Mouse (Mus musculus) kidney, postnatal 0 days (tissue): ENCODE data around the gene Gramd1b. TPM values are rescaled to one million over a fixed set of nuclear protein-coding genes. Genes with fewer than 3 reads are reported as not detected.
A peak's percentile ranks its signal among the peaks of the same experiment; 100 is the strongest.

Source experiments
- ATAC-seq: fragments of 200-750 bp; cut with Nextera tagmentation; replicated peaks from 2 replicates; pipeline ENCODE4 v1.8.0; 2017; ENCODE audit warnings: low read depth, moderate number of reproducible peaks, moderate TSS enrichment, moderate library complexity; ENCODE audit not compliant: low FRiP score
- DNase-seq: peaks from one replicate; pipeline ENCODE4 v3.0.0-alpha.2; 2016; ENCODE audit warnings: low spot score
- H3K27ac ChIP-seq: fragments of 300-500 bp; sonication (generic); 2 replicates; pipeline ENCODE4 v1.5.1; 2014; ENCODE audit warnings: mild to moderate bottlenecking
- H3K27me3 ChIP-seq: fragments of 300-500 bp; sonication (generic); 2 replicates; pipeline ENCODE4 v1.6.1; 2014; ENCODE audit warnings: low read length, mixed read lengths; ENCODE audit not compliant: insufficient read depth
- H3K36me3 ChIP-seq: fragments of 300-500 bp; sonication (generic); 2 replicates; pipeline ENCODE4 v1.6.1; 2014; ENCODE audit warnings: low read length, mixed read lengths; ENCODE audit not compliant: insufficient read depth
- H3K4me1 ChIP-seq: fragments of 300-500 bp; sonication (generic); replicated peaks from 2 replicates; pipeline ENCODE4 v1.6.1; 2014; ENCODE audit warnings: antibody characterized with exemption, low read length, mixed read lengths; ENCODE audit not compliant: insufficient read depth
- H3K4me2 ChIP-seq: fragments of 300-500 bp; sonication (generic); 2 replicates; pipeline ENCODE4 v1.6.1; 2014; ENCODE audit warnings: mild to moderate bottlenecking, low read length, moderate library complexity, mixed read lengths
- H3K4me3 ChIP-seq: fragments of 300-500 bp; sonication (generic); replicated peaks from 2 replicates; pipeline ENCODE4 v1.5.1; 2014; ENCODE audit warnings: low read depth, low read length
- H3K9ac ChIP-seq: fragments of 300-500 bp; sonication (generic); 2 replicates; pipeline ENCODE4 v1.6.1; 2014; ENCODE audit warnings: low read depth, low read length
- H3K9me3 ChIP-seq: fragments of 300-500 bp; sonication (generic); replicated peaks from 2 replicates; pipeline ENCODE4 v1.6.1; 2016; ENCODE audit warnings: low read length, inconsistent platforms, mixed read lengths
- CTCF ChIP-seq: IDR thresholded peaks from 2 replicates; pipeline ENCODE4 v1.5.1; 2016; ENCODE audit warnings: antibody characterized with exemption, low read depth, mild to moderate bottlenecking, moderate library complexity
- WGBS: fragments of 180-500 bp; shearing (Covaris S2); extraction: QIAGEN DNeasy Blood & Tissue Kit; methylation state at CpG from one replicate; pipeline ENCODE4 v1.1.7; 2014; 5-methylcytosine and 5-hydroxymethylcytosine counted together
- polyA plus RNA-seq: library from polyadenylated mRNA; unstranded; fragments of >200 nt; fragmentation: Nextera tagmentation; extraction: Ambion mirVana; gene quantifications from 2 replicates; pipeline ENCODE4 v1.2.1, GENCODE M21; 2015

The Gramd1b gene
- polyA plus RNA-seq, 1 experiment from 2014 or later, result 9.0 TPM

DNA sequence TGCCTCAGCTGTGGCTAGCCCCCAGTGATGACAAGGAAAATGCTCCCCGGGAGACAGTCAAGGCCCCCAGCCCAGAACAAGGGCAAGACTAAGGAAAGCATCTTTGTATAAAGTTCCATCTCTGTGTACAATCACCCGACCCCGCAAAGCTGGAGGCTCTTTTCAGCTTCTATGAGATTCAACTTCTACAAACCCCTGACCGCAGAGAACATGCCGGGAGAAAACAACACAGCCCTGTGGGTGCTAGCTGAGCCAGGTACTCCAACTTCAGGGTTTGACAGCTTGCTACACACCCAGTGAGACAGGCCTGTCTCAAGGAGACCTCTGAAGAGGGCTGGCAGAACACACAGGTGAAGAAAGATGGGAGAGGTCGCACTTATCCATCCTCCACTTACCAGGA, 155.7 kb downstream of the Gramd1b start:
- no peaks in the 10 kb centered on the region for H3K4me1 ChIP-seq
- H3K27ac ChIP-seq, result no peak overlapping the region
- 75% methylated on average over 6 of the region's 6 CpGs for WGBS
- no peak for DNase-seq
- no peak overlapping the region for H3K4me3 ChIP-seq
- peak overlapping the region; percentile 43; the same call in 1 of the 2 replicates for H3K4me2 ChIP-seq
- H3K9me3 ChIP-seq, result no peaks in the 10 kb centered on the region
- H3K27me3 ChIP-seq, result no peaks in the 10 kb centered on the region
- H3K9ac ChIP-seq, result no peak overlapping the region
- no peak for ATAC-seq
- no peaks in the 10 kb centered on the region for H3K36me3 ChIP-seq
- TF ChIP-seq CTCF, result no peak

GRCm38 (mm10) chr9:40374992-40375391, 156.2 kb downstream of the Gramd1b start:
- WGBS, result 47% methylated on average over 4 of the region's 5 CpGs

GRCm38 (mm10) chr9:40374533-40374971, 156.6 kb downstream of the Gramd1b start:
- DNase-seq, result no peak
- no peaks in the 10 kb centered on the region for H3K9me3 ChIP-seq
- H3K4me1 ChIP-seq, result no peaks in the 10 kb centered on the region
- H3K4me3 ChIP-seq, result no peak overlapping the region
- H3K9ac ChIP-seq, result no peak overlapping the region
- H3K27me3 ChIP-seq, result no peaks in the 10 kb centered on the region
- H3K4me2 ChIP-seq, result no peak overlapping the region
- H3K27ac ChIP-seq, result no peak overlapping the region
- no peak for TF ChIP-seq CTCF
- H3K36me3 ChIP-seq, result no peaks in the 10 kb centered on the region
- ATAC-seq, result no peak
- 58% methylated on average over 6 of the region's 6 CpGs for WGBS

More at GRCm38 (mm10) chr9:40374992-40375391, 156.2 kb downstream of the Gramd1b start:
- no peak overlapping the region for H3K27ac ChIP-seq
- H3K4me1 ChIP-seq, result no peaks in the 10 kb centered on the region
- no peak overlapping the region for H3K4me2 ChIP-seq
- no peak overlapping the region for H3K4me3 ChIP-seq
- DNase-seq (no peak), ATAC-seq (no peak)
- no peaks in the 10 kb centered on the region for H3K9me3 ChIP-seq
- H3K36me3 ChIP-seq, result no peaks in the 10 kb centered on the region
- H3K27me3 ChIP-seq, result no peaks in the 10 kb centered on the region
- no peak for TF ChIP-seq CTCF
- H3K9ac ChIP-seq, result no peak overlapping the region

DNA sequence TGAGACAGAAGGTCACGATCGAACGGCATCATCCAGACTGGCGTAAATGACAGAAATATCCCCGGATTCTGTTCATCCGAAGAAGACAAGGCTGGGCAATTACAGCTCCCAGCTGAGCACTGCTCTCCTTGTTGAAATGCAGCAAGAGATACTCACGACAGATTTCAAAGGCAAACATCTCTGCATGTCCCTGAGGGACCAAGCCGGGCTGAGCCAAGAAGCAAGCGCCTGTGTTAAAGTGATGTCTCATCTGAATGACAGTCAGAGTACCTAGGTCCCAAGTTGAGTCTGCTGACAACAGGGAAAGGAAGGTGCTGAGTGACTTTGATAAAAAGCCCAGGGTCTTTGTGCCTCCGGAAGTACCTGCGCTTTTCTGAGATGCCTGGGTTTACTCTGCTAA, 157.1 kb downstream of the Gramd1b start:
- H3K9ac ChIP-seq, result no peak overlapping the region
- no peaks in the 10 kb centered on the region for H3K27me3 ChIP-seq
- ATAC-seq, result no peak

DNA sequence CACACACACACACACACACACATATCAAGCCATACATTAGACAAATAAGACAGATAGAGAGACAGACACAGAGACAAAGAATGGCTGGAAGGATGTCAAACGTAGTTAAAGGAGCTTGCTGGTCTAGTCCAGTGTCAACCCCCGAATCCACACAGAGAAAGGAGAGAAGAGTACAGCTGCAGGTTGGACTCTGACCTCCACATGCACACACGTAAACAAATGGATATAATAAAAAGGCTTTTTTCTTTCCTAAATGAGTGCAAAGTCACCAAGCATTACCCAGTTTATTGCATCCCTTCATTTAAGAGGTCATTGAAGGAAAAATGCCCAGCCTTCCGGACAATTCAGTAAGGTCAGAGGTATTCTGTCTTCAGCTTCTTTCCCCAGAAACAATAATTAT, 161.0 kb downstream of the Gramd1b start:
- ATAC-seq, result no peak
- 47% methylated on average over 4 of the region's 4 CpGs for WGBS

More for the DNA sequence above, 157.1 kb downstream of the Gramd1b start:
- Histone ChIP-seq H3K9me3 (no peaks in the 10 kb centered on the region), H3K4me3 (no peak overlapping the region), H3K4me1 (no peaks in the 10 kb centered on the region), H3K27ac (no peak overlapping the region), H3K4me2 (no peak overlapping the region), H3K36me3 (no peaks in the 10 kb centered on the region)
- no peak for TF ChIP-seq CTCF
- no peak for DNase-seq
- 83% methylated on average over 11 of the region's 11 CpGs for WGBS

GRCm38 (mm10) chr9:40366795-40367194, 164.4 kb downstream of the Gramd1b start:
- no peaks in the 10 kb centered on the region for H3K9me3 ChIP-seq
- H3K9ac ChIP-seq, result no peak overlapping the region
- DNase-seq (no peak), ATAC-seq (no peak)
- no peak overlapping the region for H3K4me3 ChIP-seq
- H3K4me1 ChIP-seq, result no peaks in the 10 kb centered on the region
- no peak overlapping the region for H3K27ac ChIP-seq
- H3K4me2 ChIP-seq, result no peak overlapping the region
- H3K36me3 ChIP-seq, result no peaks in the 10 kb centered on the region
- WGBS, result 88% methylated on average over 8 of the region's 8 CpGs
- H3K27me3 ChIP-seq, result no peaks in the 10 kb centered on the region
- TF ChIP-seq CTCF, result no peak

More for the DNA sequence above, 161.0 kb downstream of the Gramd1b start:
- Histone ChIP-seq H3K36me3 (no peaks in the 10 kb centered on the region), H3K27ac (no peak overlapping the region), H3K9me3 (no peaks in the 10 kb centered on the region), H3K4me1 (no peaks in the 10 kb centered on the region), H3K4me3 (no peak overlapping the region), H3K9ac (no peak overlapping the region), H3K4me2 (no peak overlapping the region), H3K27me3 (no peaks in the 10 kb centered on the region)
- TF ChIP-seq CTCF, result no peak
- DNase-seq, result no peak

DNA sequence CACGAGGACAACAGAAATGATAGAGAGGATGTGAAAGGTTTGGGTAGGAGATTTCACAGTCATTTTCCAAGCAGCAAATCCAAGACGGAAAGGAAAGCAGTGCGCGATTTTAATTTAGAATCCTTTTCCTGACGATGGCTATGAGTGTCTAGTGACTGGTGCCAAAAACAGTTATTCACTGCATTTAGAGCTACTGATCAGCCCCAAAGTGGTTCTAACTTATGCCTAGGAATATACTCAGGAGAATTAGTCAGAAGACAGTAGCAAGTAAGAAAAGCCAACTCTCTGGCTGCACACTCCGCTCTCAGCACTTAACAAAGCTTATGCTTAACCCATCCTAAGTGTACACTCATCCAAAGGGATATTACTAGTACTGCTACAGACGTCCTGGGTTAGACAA, 166.9 kb downstream of the Gramd1b start:
- H3K27ac ChIP-seq, result no peak overlapping the region
- H3K36me3 ChIP-seq, result no peaks in the 10 kb centered on the region
- DNase-seq, result no peak
- H3K9me3 ChIP-seq, result no peaks in the 10 kb centered on the region
- ATAC-seq, result no peak
- H3K27me3 ChIP-seq, result no peaks in the 10 kb centered on the region
- no peak overlapping the region for H3K9ac ChIP-seq
- H3K4me3 ChIP-seq, result no peak overlapping the region
- no peak overlapping the region for H3K4me2 ChIP-seq
- WGBS, result 81% methylated on average over 7 of the region's 7 CpGs
- TF ChIP-seq CTCF, result no peak
- H3K4me1 ChIP-seq, result no peaks in the 10 kb centered on the region
